Mouse (Mus musculus) lung, postnatal 0 days (tissue): Measurements from ENCODE around the gene Olfr993.

ENCODE experiments used
- CTCF ChIP-seq: IDR thresholded peaks from 2 replicates; pipeline ENCODE4 v1.5.1; 2016; ENCODE audit warnings: antibody characterized with exemption, mild to moderate bottlenecking
- EP300 ChIP-seq: IDR thresholded peaks from 2 replicates; pipeline ENCODE4 v1.6.1; 2016; ENCODE audit warnings: antibody characterized with exemption, mild to moderate bottlenecking, control low read depth

- no peak for TF ChIP-seq EP300
- no peak for TF ChIP-seq CTCF
These were observed 27.9 kb upstream of the Olfr993 start for GRCm38 (mm10) chr2:85442546-85442945.
